ENCODE assay signal across 20 mouse cellular contexts in genomic region chr17:70791596-70792275, GRCm38 (mm10).
DNase-seq lines count a peak whose midpoint lies in the region; ATAC-seq and TF ChIP-seq lines count a peak whose summit lies in the region.
"Had no signal": no experiment of that assay in that cellular context is flagged by ENCODE, and none has a peak within 500 bp of the region (broad histone marks: within the 10 kb centered on the region; RNA-seq: fewer than 3 reads in every experiment).

No protein-coding gene starts in this region.

- H3K36me3 ChIP-seq in forebrain, postnatal 0 days (ENCODE audit: insufficient read depth) = peaks cover 4% of the 10 kb centered on the region
- H3K36me3 ChIP-seq in forebrain, embryonic 10.5 days (replicated peaks) = no peaks in the 10 kb centered on the region
- H3K36me3 ChIP-seq: heart, embryonic 12.5 days; midbrain, embryonic 10.5 days had no signal

- H3K9me3 ChIP-seq in forebrain, postnatal 0 days (ENCODE audit: low read length) = no peaks in the 10 kb centered on the region
- H3K9me3 ChIP-seq in forebrain, embryonic 10.5 days = no peaks in the 10 kb centered on the region
- H3K9me3 ChIP-seq: heart, embryonic 12.5 days; hindbrain, embryonic 15.5 days; midbrain, embryonic 10.5 days had no signal

- no peak for TF ChIP-seq CTCF in forebrain, postnatal 0 days (IDR thresholded peaks at IDR 0.05; ENCODE audit: low read depth)

- intact Hi-C loops in gastrocnemius, postnatal 14 days (cut with DNase I; ENCODE audit: low total_unique reads) = no loop called here

- WGBS in forebrain, postnatal 0 days = 63% methylated on average over 9 of the region's 9 CpGs
- WGBS in forebrain, embryonic 10.5 days = 89% methylated on average over 9 of the region's 9 CpGs

- H3K4me3 ChIP-seq in forebrain, postnatal 0 days (ENCODE audit: low read depth, low read length) = no peak overlapping the region
- H3K4me3 ChIP-seq in forebrain, embryonic 10.5 days = no peak overlapping the region
- H3K4me3 ChIP-seq: heart, embryonic 12.5 days; hindbrain, embryonic 15.5 days; midbrain, embryonic 10.5 days had no signal

- 0 out of 2 replicates have a peak, but pooled peaks cover 5% of the 10 kb centered on the region for H3K4me1 ChIP-seq in forebrain, postnatal 0 days (ENCODE audit: insufficient read depth)
- H3K4me1 ChIP-seq in forebrain, embryonic 10.5 days = peaks cover 17% of the 10 kb centered on the region

- no peaks in the 10 kb centered on the region for H3K27me3 ChIP-seq in forebrain, postnatal 0 days (ENCODE audit: insufficient read depth, low read length)
- H3K27me3 ChIP-seq in forebrain, embryonic 10.5 days (ENCODE audit: poor library complexity, severe bottlenecking) = 0 out of 2 replicates have a peak, but pooled peaks cover 6% of the 10 kb centered on the region
- H3K27me3 ChIP-seq: heart, embryonic 12.5 days; hindbrain, embryonic 15.5 days; Patski had no signal

- H3K27ac ChIP-seq in forebrain, postnatal 0 days (ENCODE audit: low read depth, low read length) = no peak overlapping the region
- no peak overlapping the region for H3K27ac ChIP-seq in forebrain, embryonic 10.5 days
- H3K27ac ChIP-seq: hindbrain, embryonic 15.5 days; midbrain, embryonic 10.5 days had no signal

- ATAC-seq in forebrain, postnatal 0 days = peak; percentile 35; the same call in 1 of the 2 replicates
- ATAC-seq: activated CD4-positive, CD25-positive, alpha-beta regulatory T cell, adult 4 months; intestine, postnatal 0 days; Patski had no signal

- DNase-seq in forebrain, postnatal 0 days = peak; percentile 51
- no peak for DNase-seq in forebrain, embryonic 10.5 days (ENCODE audit: extremely low spot score, low spot score)
- DNase-seq in testis, postnatal 14 days (ENCODE audit: low spot score) = peak; percentile 14
- DNase-seq in testis, postnatal 10 days (ENCODE audit: low spot score) = no peak
- DNase-seq in cerebellum, adult 9-10 months = peak; percentile 58
- DNase-seq in gastrocnemius, postnatal 14 days = no peak
- DNase-seq in adrenal gland, postnatal 4 days (ENCODE audit: low spot score in 2 of 2) = no peak
- DNase-seq: adrenal gland, postnatal 25 days; B cell, adult 2 months; kidney, postnatal 25 days; layer of hippocampus, adult 9-11 months; lung, adult 18-20 months; lung, postnatal 36 days; thymus, postnatal 4 days had no signal

- H3K9ac ChIP-seq in forebrain, postnatal 0 days = no peak overlapping the region
- H3K9ac ChIP-seq: heart, embryonic 12.5 days; hindbrain, embryonic 15.5 days had no signal

- no peak overlapping the region for H3K4me2 ChIP-seq in forebrain, postnatal 0 days (ENCODE audit: low read depth)
- H3K4me2 ChIP-seq: heart, embryonic 12.5 days; hindbrain, embryonic 15.5 days had no signal

Comparison
In these comparisons a context has a peak if more than half of its experiments do, and no peak if none do; other contexts are left out.
1. DNase-seq: peak in forebrain, postnatal 0 days (single experiment), testis, postnatal 14 days (single experiment) and cerebellum, adult 9-10 months (single experiment); none in forebrain, embryonic 10.5 days (single experiment), testis, postnatal 10 days (single experiment), gastrocnemius, postnatal 14 days (single experiment) and adrenal gland, postnatal 4 days (0 of 2).